Mouse (Mus musculus): ENCODE measurements around the gene Hrasls. TPM values are rescaled to one million over a fixed set of nuclear protein-coding genes. Genes with fewer than 3 reads are reported as not detected.

Gene Hrasls
- 10 to 100 TPM; 15.0 to 16.6 TPM for total RNA-seq (2021)
- long read RNA-seq, experiment 1, transcript Hrasls-201 (4 exons, 2,916 nt), result minor isoform, 5 of 21 reads
- long read RNA-seq, experiment 1, transcript Hrasls-204 (4 exons, 854 nt), result major isoform, 10 of 21 reads
- long read RNA-seq, experiment 1, partial matches to known transcripts, result 2 of 21 reads
- long read RNA-seq, experiment 1, other reads (novel, unspliced or antisense), result 3 of 21 reads
- long read RNA-seq, experiment 2, transcript Hrasls-204 (4 exons, 854 nt), result major isoform, 11 of 22 reads
- long read RNA-seq, experiment 2, transcript Hrasls-201 (4 exons, 2,916 nt), result minor isoform, 6 of 22 reads
- long read RNA-seq, experiment 2, partial matches to known transcripts, result 1 of 22 reads
- long read RNA-seq, experiment 2, other reads (novel, unspliced or antisense), result 0 of 22 reads

- peak; percentile 42 to 55 for DNase-seq (ENCODE audit: low spot score in 2 of 2)
Measured at GRCm38 (mm10) chr16:29209605-29210411, at the start of gene Hrasls. TSS of gene Hrasls (plus strand) at chr16:29209695.

GRCm38 (mm10) chr16:29162271-29162670, 47.2 kb upstream of the Hrasls start:
- DNase-seq (ENCODE audit: low spot score in 2 of 2), result no peak

- no peak for DNase-seq (ENCODE audit: low spot score in 2 of 2)
Measured at GRCm38 (mm10) chr16:29167051-29167450, 42.4 kb upstream of the Hrasls start.

- no peak for DNase-seq (ENCODE audit: low spot score in 2 of 2)
Measured at GRCm38 (mm10) chr16:29171741-29172140, 37.8 kb upstream of the Hrasls start.

GRCm38 (mm10) chr16:29173201-29173600, 36.3 kb upstream of the Hrasls start:
- DNase-seq (ENCODE audit: low spot score in 2 of 2), result no peak

- no peak for DNase-seq (ENCODE audit: low spot score in 2 of 2)
Measured at GRCm38 (mm10) chr16:29174831-29175350, 34.6 kb upstream of the Hrasls start.

GRCm38 (mm10) chr16:29192911-29193310, 16.6 kb upstream of the Hrasls start:
- DNase-seq (ENCODE audit: low spot score in 2 of 2), result no peak

GRCm38 (mm10) chr16:29193981-29194380, 15.5 kb upstream of the Hrasls start:
- DNase-seq (ENCODE audit: low spot score in 2 of 2), result no peak

- DNase-seq (ENCODE audit: low spot score in 2 of 2), result no peak
Measured at GRCm38 (mm10) chr16:29195156-29195555, 14.3 kb upstream of the Hrasls start.

- DNase-seq (ENCODE audit: low spot score in 2 of 2), result peak; percentile 23 to 47
Measured at GRCm38 (mm10) chr16:29198461-29198860, 11.0 kb upstream of the Hrasls start.

GRCm38 (mm10) chr16:29201146-29201545, 8.3 kb upstream of the Hrasls start:
- no peak for DNase-seq (ENCODE audit: low spot score in 2 of 2)

GRCm38 (mm10) chr16:29204875-29205274, 4.6 kb upstream of the Hrasls start:
- no peak for DNase-seq (ENCODE audit: low spot score in 2 of 2)

- no peak for DNase-seq (ENCODE audit: low spot score in 2 of 2)
Measured at GRCm38 (mm10) chr16:29205581-29205980, 3.9 kb upstream of the Hrasls start.

GRCm38 (mm10) chr16:29208841-29209240, 654 bp upstream of the Hrasls start:
- DNase-seq (ENCODE audit: low spot score in 2 of 2), result peak in 1 of 2 experiments; percentile 25

GRCm38 (mm10) chr16:29216395-29217295, 7.2 kb downstream of the Hrasls start:
- DNase-seq (ENCODE audit: low spot score in 2 of 2), result no peak

- DNase-seq (ENCODE audit: low spot score in 2 of 2), result no peak
Measured at GRCm38 (mm10) chr16:29235951-29236350, 26.5 kb downstream of the Hrasls start.

GRCm38 (mm10) chr16:29254325-29254724, 44.8 kb downstream of the Hrasls start:
- DNase-seq (ENCODE audit: low spot score in 2 of 2), result no peak

All from gastrocnemius, postnatal 4 days (tissue).